Mouse (Mus musculus): ENCODE measurements around the gene Rcsd1.
A peak's percentile ranks its signal among the peaks of the same experiment; 100 is the strongest.

The Rcsd1 gene

GRCm38 (mm10) chr1:165660774-165661173 is 48.8 kb downstream of the Rcsd1 start:
- DNase-seq = peak; percentile 81

GRCm38 (mm10) chr1:165658602-165659001 is 51.0 kb downstream of the Rcsd1 start:
- DNase-seq = peak; percentile 88

- no peak for DNase-seq
Observed at GRCm38 (mm10) chr1:165655482-165655881, 54.1 kb downstream of the Rcsd1 start.

GRCm38 (mm10) chr1:165655022-165655421 is 54.5 kb downstream of the Rcsd1 start:
- DNase-seq = no peak

- DNase-seq = no peak
Observed at GRCm38 (mm10) chr1:165653126-165653885, 56.3 kb downstream of the Rcsd1 start.

- DNase-seq = no peak
Observed at GRCm38 (mm10) chr1:165652507-165652906, 57.0 kb downstream of the Rcsd1 start.

- DNase-seq = no peak
Observed at GRCm38 (mm10) chr1:165651158-165651557, 58.4 kb downstream of the Rcsd1 start.

- DNase-seq = no peak
Observed at GRCm38 (mm10) chr1:165645102-165645501, 64.5 kb downstream of the Rcsd1 start.

GRCm38 (mm10) chr1:165643735-165644134 is 65.8 kb downstream of the Rcsd1 start:
- DNase-seq = no peak

- peak; percentile 85 for DNase-seq
Observed at GRCm38 (mm10) chr1:165642780-165643311, 66.7 kb downstream of the Rcsd1 start.

GRCm38 (mm10) chr1:165641786-165642771 is 67.5 kb downstream of the Rcsd1 start:
- DNase-seq = peak; percentile 89

GRCm38 (mm10) chr1:165641271-165641771 is 68.2 kb downstream of the Rcsd1 start:
- peak; percentile 88 for DNase-seq

GRCm38 (mm10) chr1:165636289-165636688 is 73.3 kb downstream of the Rcsd1 start:
- no peak for DNase-seq

GRCm38 (mm10) chr1:165635055-165635897 is 74.3 kb downstream of the Rcsd1 start:
- no peak for DNase-seq

GRCm38 (mm10) chr1:165634151-165634884 is 75.2 kb downstream of the Rcsd1 start, which contains the start of gene Mpzl1:
Gene Mpzl1, minus strand, starts transcription at chr1:165634538.
- DNase-seq = peak; percentile 99

- DNase-seq = no peak
Observed at GRCm38 (mm10) chr1:165633345-165633744, 76.2 kb downstream of the Rcsd1 start.

- no peak for DNase-seq
Observed at GRCm38 (mm10) chr1:165631136-165631535, 78.4 kb downstream of the Rcsd1 start.

- no peak for DNase-seq
Observed at GRCm38 (mm10) chr1:165629975-165630374, 79.6 kb downstream of the Rcsd1 start.

GRCm38 (mm10) chr1:165628603-165629002 is 81.0 kb downstream of the Rcsd1 start:
- DNase-seq = no peak

GRCm38 (mm10) chr1:165625896-165626295 is 83.7 kb downstream of the Rcsd1 start:
- no peak for DNase-seq

- DNase-seq = no peak
Observed at GRCm38 (mm10) chr1:165625058-165625457, 84.5 kb downstream of the Rcsd1 start.

Data from retina, postnatal 1 day (tissue).